Mouse (Mus musculus) c-Kit-negative CD71-positive TER-119-positive erythroid progenitor cells, embryonic 14.5 days (primary cell): Measurements from ENCODE around the gene Zfp644.

Source experiments
- DNase-seq: peaks from one replicate; pipeline ENCODE4 v3.0.0-alpha.2; 2013; ENCODE audit warnings: low read depth, low spot score

The Zfp644 gene

DNA sequence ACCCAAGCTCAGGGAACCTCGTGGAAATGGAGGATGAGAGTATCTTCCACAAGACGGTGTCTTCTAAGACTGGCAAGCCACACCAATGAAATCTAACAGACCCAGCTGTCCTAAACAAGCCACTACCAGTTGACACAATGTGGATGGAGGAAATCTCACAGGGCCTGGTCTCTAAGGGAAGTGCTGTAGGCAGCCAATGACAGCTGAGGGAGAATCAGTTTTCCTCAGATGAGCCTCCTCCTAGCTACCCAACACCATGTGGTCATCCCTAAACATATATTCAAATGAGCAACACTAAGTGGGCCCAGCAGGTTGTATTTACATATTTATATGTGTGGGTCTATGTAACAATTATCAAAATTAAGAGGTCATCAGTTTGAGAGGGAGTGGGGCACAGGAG, 99.6 kb downstream of the Zfp644 start:
- DNase-seq: no peak

DNA sequence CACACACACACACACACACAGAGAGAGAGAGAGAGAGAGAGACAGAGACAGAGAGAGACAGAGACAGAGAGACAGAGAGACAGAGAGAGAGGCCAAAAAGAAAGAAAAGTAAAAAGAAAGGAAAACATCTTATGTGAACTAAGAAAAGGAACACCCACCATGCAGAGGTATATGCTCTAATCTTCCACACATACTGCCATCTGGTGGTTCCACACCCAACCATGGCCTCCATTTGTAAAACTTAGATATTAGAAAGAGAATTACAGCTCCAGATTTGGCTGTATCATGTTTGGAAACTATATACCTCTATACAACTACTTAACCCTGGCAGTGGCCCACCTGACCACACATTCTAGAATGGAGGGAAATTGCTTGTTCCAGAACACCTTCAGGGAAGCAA, 102.7 kb downstream of the Zfp644 start:
- DNase-seq: no peak

DNA sequence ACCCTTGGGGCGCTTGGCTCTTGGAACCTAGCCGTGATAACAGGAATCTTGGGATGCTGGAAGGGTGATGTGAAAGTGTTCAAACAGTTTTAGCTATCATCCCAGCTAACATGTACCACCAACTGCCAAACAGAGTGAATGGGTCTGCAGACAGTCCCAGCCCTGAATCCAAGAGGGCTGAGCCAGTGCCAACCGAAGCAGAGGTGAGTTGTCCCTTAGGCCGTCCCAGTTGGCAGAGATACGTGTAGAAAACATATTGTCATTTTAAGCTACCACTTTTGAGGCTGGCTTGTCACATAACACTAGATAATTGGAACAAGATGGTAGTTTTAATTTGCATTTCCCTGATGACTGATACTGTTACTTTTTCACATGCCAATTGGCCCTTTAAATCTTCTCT, 106.4 kb downstream of the Zfp644 start:
- DNase-seq: no peak

DNA sequence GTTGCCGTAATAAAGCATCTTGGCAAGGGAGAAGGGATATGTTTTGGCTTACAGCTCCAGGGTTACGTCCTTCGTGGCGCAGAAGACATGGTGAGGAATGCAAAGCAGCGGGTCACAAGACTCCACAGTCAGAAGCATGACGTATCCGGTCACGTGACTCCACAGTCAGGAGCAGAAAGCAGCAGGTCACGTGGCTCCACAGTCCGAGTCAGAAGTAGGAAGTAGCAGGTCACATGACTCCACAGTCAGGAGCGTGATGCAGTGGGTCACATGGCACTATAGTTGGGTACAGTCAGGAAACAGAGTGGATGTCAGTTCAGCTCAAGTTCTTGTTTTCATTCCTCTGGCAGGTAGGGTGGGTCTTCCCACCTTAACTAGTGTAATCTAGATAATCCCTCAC, 107.4 kb downstream of the Zfp644 start:
- no peak for DNase-seq

DNA sequence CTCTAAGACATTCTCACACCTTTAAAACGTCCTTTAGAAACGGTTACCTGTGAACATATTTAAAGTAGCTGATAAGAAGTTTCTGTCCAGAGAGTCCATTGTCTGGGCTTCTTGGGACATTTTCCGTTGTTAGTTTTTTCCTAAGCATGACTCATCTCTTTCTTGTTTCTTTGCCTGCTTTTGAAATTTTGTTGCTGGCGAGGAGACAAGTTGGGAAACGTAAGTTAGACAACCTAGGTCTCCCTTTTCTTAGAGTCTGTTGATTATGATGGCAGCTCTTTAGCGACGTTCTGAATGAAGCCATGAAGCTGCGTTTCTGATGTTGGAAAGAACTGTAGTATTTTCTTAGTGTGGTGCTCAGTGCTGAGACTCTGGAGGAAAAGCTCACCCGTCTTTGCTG, 108.1 kb downstream of the Zfp644 start:
- no peak for DNase-seq

DNA sequence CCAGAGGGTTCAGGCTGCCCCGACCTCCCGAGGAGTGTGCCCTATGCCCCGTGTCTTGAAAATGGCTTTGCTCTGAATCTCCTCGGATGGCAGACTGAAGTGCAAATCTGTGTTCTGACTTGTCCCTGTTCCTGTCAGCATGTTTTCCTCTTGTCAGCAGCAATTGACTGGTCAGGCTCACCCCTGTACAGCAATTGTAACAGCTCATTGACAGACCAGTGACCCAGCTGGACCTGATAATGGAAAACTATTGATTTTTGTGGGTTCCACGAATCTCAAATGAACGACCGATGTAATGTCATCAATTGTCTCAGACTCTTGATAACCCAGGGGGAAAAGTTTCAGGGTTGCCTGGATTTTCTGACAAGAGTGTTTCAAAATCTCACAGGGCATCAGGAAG, 116.1 kb downstream of the Zfp644 start:
- no peak for DNase-seq

DNA sequence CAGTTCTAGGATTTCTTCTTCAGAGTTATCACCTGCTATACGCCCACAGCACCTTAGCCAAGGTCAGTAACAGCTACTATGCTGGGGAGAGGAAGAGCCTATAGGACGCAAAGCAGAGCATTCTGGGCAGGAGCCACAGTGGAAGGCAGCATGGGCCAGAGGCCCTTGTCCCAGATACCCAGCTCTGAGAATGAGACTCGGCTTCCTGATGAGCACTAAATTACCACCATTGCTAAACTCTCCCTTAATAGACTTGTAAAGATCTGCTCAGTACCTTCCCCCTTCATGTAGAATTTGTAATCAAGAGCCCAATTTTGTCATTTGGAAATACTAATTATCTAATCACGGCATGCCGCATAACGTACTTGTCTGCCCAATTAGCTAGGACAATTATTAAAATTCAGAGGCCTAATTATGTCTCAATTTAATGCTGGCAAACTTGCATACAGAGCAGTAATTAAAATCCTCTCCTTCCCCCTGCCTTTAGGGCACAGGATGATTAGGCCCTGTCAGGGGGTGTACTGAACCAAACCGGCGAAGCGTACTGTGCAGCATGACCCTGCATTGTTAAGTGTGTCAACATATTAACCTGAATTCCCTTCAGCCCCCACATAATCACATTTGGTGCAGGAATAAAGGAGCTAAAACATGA, 119.7 kb downstream of the Zfp644 start:
- DNase-seq: no peak

DNA sequence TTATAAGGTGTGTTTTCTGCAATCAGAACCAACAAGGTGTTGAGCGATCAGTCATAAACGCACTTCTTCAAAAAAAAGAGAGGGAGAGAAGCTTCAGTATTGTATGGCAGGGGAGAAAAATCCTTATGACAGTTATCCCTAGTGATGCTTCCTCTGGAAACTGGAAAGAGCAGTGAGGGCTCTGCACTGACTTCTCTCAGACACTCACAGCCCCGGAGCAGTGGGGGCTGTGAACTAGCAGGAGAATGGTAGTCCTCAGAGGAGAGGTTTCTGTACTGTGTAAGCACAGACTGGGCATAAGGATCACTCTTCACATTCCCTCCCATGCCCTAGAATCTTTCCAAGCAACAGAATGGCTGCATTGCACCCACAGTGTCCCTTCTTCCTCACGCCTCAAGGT, 122.0 kb downstream of the Zfp644 start:
- no peak for DNase-seq

DNA sequence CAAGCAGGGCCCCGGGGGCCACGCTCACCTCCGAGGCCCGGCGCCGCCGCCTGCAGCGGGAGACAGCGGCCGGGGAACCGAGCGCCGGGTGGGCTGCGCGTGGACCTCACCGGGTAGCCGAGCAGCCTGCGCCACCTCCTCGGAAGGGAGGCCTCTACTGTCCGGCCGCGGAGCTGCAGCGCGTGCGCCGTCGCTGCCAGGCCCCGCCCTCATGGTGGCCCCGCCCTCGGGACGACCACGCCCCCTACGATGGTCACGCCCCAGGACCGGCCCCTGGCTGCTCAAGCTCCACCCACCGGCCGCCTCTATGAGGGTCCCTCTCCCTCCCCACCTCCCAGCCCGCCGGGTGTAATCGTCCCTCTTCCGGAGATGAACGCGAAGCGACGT, 122.5 kb downstream of the Zfp644 start:
- peak; percentile 16 for DNase-seq

DNA sequence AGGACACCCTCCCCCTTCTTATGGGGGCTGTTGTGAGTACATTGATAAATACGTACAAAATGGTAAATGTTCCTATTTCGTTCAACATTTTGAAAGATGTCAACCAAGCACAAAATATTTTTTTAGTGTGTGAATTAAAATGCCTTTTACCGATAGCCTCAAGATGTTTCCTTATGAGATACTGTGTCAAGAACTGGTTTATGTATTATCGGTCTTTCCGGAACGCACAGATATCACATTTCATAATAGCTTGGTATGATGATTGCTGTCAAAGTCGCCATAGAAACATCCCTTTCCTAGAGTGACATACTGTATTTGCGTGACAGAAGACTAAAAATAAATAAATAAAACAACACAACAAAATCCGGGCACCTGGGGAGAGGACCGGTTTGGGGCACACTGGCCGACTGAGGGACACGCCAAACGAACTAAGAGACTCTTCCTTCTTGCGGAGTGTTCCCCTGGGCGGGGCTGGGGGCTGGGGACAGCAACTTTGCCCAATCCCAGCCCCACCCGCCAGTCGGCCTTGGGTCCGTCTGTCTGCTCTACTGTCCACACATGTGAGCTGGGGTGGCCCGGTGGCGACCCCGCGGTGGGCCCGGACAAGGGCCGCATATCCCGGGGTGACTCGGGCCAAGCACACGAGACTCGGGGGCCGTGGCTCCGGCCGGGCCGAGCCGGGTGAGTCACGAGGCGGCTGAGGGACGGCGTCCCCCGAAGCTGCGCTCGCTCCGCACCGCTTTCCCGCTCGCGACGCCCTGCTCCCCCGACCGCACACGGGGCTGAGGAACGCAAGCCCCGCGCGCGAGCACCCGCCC, 123.1 kb downstream of the Zfp644 start:
- DNase-seq: no peak
